Mouse (Mus musculus): ENCODE measurements at regions not wholly inside any gene's neighbourhood (a gene's known extent, or its start where the extent isn't known, plus 50 kb on each side); places are given as distances from the start of the nearest gene placed in this dataset.
A peak's percentile ranks its signal among the peaks of the same experiment; 100 is the strongest.

DNA sequence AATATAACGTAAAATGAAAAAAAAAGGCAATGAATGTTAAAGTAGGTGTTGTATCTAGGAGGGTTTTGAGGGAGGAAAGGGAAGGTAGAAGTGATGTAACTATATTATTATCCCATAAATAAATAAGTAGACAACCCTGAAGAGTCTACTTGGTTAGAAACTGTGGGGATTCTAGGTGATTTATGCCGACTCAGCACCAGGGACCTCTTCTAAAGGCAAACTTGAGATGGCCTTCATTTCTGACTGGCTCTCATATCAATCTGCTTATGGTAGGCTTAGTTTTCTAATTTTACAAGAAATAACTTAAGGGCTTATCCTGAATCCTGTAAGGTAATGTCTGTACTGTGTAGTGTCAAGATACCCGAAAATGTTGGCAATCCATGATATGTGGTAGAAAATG lies 263.0 kb upstream of the Ptbp2 start:
- no peak overlapping the region for H3K4me3 ChIP-seq
- no peaks in the 10 kb centered on the region for H3K79me2 ChIP-seq (ENCODE audit: control insufficient read depth, insufficient read depth)
- H3K27me3 ChIP-seq (ENCODE audit: control insufficient read depth, insufficient read depth, insufficient read length), result no peaks in the 10 kb centered on the region
- no peaks in the 10 kb centered on the region for H3K36me3 ChIP-seq (ENCODE audit: control insufficient read depth, insufficient read depth)
- TF ChIP-seq TCF3 (IDR thresholded peaks at IDR 0.05; ENCODE audit: insufficient read length, low read depth), result no peak
- no peak overlapping the region for H3K4me2 ChIP-seq (ENCODE audit: low read depth)
- H3ac ChIP-seq (ENCODE audit: control insufficient read depth, insufficient read length), result no peak overlapping the region

DNA sequence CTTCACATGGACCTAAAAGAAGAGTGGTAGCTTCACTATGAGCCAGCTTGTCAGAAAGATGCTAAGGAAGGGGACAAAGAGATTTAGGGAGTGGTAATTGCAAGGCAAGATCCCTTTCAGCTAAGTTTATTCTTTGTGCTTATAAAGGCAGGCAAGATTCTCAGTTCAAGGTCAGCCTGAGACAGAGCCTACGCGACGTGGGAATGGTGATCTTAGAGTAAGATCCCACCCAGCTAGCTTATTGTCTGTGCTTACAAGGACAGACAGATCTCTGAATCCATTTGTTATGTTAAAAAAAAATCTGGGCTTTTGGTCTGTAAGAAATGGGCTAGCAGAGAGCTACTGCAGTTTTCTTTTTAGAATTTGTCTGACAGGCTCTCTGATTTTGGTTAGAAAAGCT lies 253.3 kb upstream of the Ptbp2 start:
- no peak overlapping the region for H3K4me2 ChIP-seq (ENCODE audit: low read depth)

GRCm38 (mm10) chr3:120019826-120020683 lies 235.8 kb upstream of the Ptbp2 start:
- Histone ChIP-seq H3K4me3 (no peak overlapping the region), H3K79me2 (ENCODE audit: control insufficient read depth, insufficient read depth) (no peaks in the 10 kb centered on the region), H3K27me3 (ENCODE audit: control insufficient read depth, insufficient read depth, insufficient read length) (no peaks in the 10 kb centered on the region), H3K4me2 (ENCODE audit: low read depth) (no peak overlapping the region), H3ac (ENCODE audit: control insufficient read depth, insufficient read length) (no peak overlapping the region), H3K36me3 (ENCODE audit: control insufficient read depth, insufficient read depth) (no peaks in the 10 kb centered on the region)
- TF ChIP-seq CEBPB (IDR thresholded peaks at IDR 0.05; ENCODE audit: insufficient read depth, poor library complexity, severe bottlenecking) (no peak), MYOG (IDR thresholded peaks at IDR 0.05; ENCODE audit: control insufficient read depth in 1 of 3, insufficient read depth in 1 of 3, insufficient read length in 2 of 3, low read depth in 2 of 3) (no peak), MYOD1 (IDR thresholded peaks at IDR 0.05; ENCODE audit: control insufficient read depth in 1 of 3, insufficient read length in 2 of 3, low read depth in 2 of 3) (no peak), POLR2A (IDR thresholded peaks at IDR 0.05; ENCODE audit: insufficient read length, low read depth) (no peak), REST (IDR thresholded peaks at IDR 0.05; ENCODE audit: insufficient read depth, insufficient read length) (no peak), E2F4 (IDR thresholded peaks at IDR 0.05; ENCODE audit: insufficient read depth) (no peak), TCF12 (IDR thresholded peaks at IDR 0.05; ENCODE audit: insufficient read depth, poor library complexity, severe bottlenecking) (no peak), USF1 (IDR thresholded peaks at IDR 0.05; ENCODE audit: low read depth) (no peak), MAX (IDR thresholded peaks at IDR 0.05; ENCODE audit: low read depth) (no peak), SRF (IDR thresholded peaks at IDR 0.05; ENCODE audit: control insufficient read depth, insufficient read length, low read depth) (no peak), POLR2AphosphoS2 (IDR thresholded peaks at IDR 0.05; ENCODE audit: insufficient read length, low read depth) (no peak), TCF3 (IDR thresholded peaks at IDR 0.05; ENCODE audit: insufficient read length, low read depth) (no peak)

More for the DNA sequence above, 253.3 kb upstream of the Ptbp2 start:
- TF ChIP-seq POLR2A (IDR thresholded peaks at IDR 0.05; ENCODE audit: insufficient read length, low read depth) (no peak), MAX (IDR thresholded peaks at IDR 0.05; ENCODE audit: low read depth) (no peak), USF1 (IDR thresholded peaks at IDR 0.05; ENCODE audit: low read depth) (no peak), REST (IDR thresholded peaks at IDR 0.05; ENCODE audit: insufficient read depth, insufficient read length) (no peak), POLR2AphosphoS2 (IDR thresholded peaks at IDR 0.05; ENCODE audit: insufficient read length, low read depth) (no peak), SRF (IDR thresholded peaks at IDR 0.05; ENCODE audit: control insufficient read depth, insufficient read length, low read depth) (no peak), CEBPB (IDR thresholded peaks at IDR 0.05; ENCODE audit: insufficient read depth, poor library complexity, severe bottlenecking) (no peak), MYOD1 (IDR thresholded peaks at IDR 0.05; ENCODE audit: control insufficient read depth in 1 of 3, insufficient read length in 2 of 3, low read depth in 2 of 3) (no peak), MYOG (IDR thresholded peaks at IDR 0.05; ENCODE audit: control insufficient read depth in 1 of 3, insufficient read depth in 1 of 3, insufficient read length in 2 of 3, low read depth in 2 of 3) (no peak), TCF12 (IDR thresholded peaks at IDR 0.05; ENCODE audit: insufficient read depth, poor library complexity, severe bottlenecking) (no peak), TCF3 (IDR thresholded peaks at IDR 0.05; ENCODE audit: insufficient read length, low read depth) (no peak), E2F4 (IDR thresholded peaks at IDR 0.05; ENCODE audit: insufficient read depth) (no peak)
- no peaks in the 10 kb centered on the region for H3K79me2 ChIP-seq (ENCODE audit: control insufficient read depth, insufficient read depth)
- no peaks in the 10 kb centered on the region for H3K36me3 ChIP-seq (ENCODE audit: control insufficient read depth, insufficient read depth)
- no peak overlapping the region for H3ac ChIP-seq (ENCODE audit: control insufficient read depth, insufficient read length)
- H3K4me3 ChIP-seq, result no peak overlapping the region
- H3K27me3 ChIP-seq (ENCODE audit: control insufficient read depth, insufficient read depth, insufficient read length), result no peaks in the 10 kb centered on the region

- no peak overlapping the region for H3K4me3 ChIP-seq
- H3K4me2 ChIP-seq (ENCODE audit: low read depth), result no peak overlapping the region
- TF ChIP-seq MYOG (IDR thresholded peaks at IDR 0.05; ENCODE audit: control insufficient read depth in 1 of 3, insufficient read depth in 1 of 3, insufficient read length in 2 of 3, low read depth in 2 of 3) (no peak), MYOD1 (IDR thresholded peaks at IDR 0.05; ENCODE audit: control insufficient read depth in 1 of 3, insufficient read length in 2 of 3, low read depth in 2 of 3) (peak in 1 of 3 experiments; percentile 12), E2F4 (IDR thresholded peaks at IDR 0.05; ENCODE audit: insufficient read depth) (no peak)
- H3ac ChIP-seq (ENCODE audit: control insufficient read depth, insufficient read length), result no peak overlapping the region
- H3K27me3 ChIP-seq (ENCODE audit: control insufficient read depth, insufficient read depth, insufficient read length), result no peaks in the 10 kb centered on the region
- H3K36me3 ChIP-seq (ENCODE audit: control insufficient read depth, insufficient read depth), result no peaks in the 10 kb centered on the region
- no peaks in the 10 kb centered on the region for H3K79me2 ChIP-seq (ENCODE audit: control insufficient read depth, insufficient read depth)
Observed at GRCm38 (mm10) chr3:120015376-120015775, 231.1 kb upstream of the Ptbp2 start.

DNA sequence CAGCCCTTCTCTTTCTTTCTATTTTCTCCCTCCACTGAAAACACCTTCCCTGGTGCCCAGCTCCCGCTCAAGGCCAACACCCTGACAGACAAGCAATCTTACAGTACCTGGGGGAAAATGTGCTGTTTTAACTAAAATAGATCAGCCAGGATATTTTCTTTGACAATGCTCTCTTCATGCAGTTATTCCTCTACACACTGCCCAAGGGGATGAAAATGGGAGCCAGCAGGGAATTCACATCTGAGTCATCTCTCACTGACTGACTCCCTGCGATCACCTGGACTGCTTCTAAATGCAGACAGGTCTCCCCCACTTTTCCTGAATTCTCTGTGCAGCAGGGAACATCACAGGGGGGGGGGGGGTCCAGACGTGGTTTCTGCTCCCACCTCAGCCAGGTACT lies 227.6 kb upstream of the Ptbp2 start:
- TF ChIP-seq TCF12 (IDR thresholded peaks at IDR 0.05; ENCODE audit: insufficient read depth, poor library complexity, severe bottlenecking), result no peak

More for the DNA sequence above, 227.6 kb upstream of the Ptbp2 start:
- Histone ChIP-seq H3K36me3 (ENCODE audit: control insufficient read depth, insufficient read depth) (no peaks in the 10 kb centered on the region), H3K4me2 (ENCODE audit: low read depth) (no peak overlapping the region), H3K79me2 (ENCODE audit: control insufficient read depth, insufficient read depth) (no peaks in the 10 kb centered on the region), H3K27me3 (ENCODE audit: control insufficient read depth, insufficient read depth, insufficient read length) (no peaks in the 10 kb centered on the region), H3K4me3 (no peak overlapping the region), H3ac (ENCODE audit: control insufficient read depth, insufficient read length) (no peak overlapping the region)
